Mouse (Mus musculus) midbrain, embryonic 14.5 days (tissue): ENCODE measurements at regions not wholly inside any gene's neighbourhood (a gene's known extent, or its start where the extent isn't known, plus 50 kb on each side); places are given as distances from the start of the nearest gene placed in this dataset.

Source experiments
- ATAC-seq: fragments of 200-750 bp; cut with Nextera tagmentation; 2 replicates; pipeline ENCODE4 v1.8.0; 2017; ENCODE audit warnings: moderate number of reproducible peaks, moderate library complexity; ENCODE audit not compliant: low FRiP score, low TSS enrichment
- DNase-seq: peaks from one replicate; pipeline ENCODE4 v3.0.0-alpha.2; 2015
- H3K27ac ChIP-seq: fragments of 300-500 bp; sonication (generic); replicated peaks from 2 replicates; pipeline ENCODE4 v1.5.1; 2014; ENCODE audit warnings: mild to moderate bottlenecking, low read depth, low read length, moderate library complexity
- H3K27me3 ChIP-seq: fragments of 300-500 bp; sonication (generic); 2 replicates; pipeline ENCODE4 v1.6.1; 2014; ENCODE audit warnings: low read length, control low read depth, mixed read lengths; ENCODE audit not compliant: control insufficient read depth, insufficient read depth
- H3K36me3 ChIP-seq: fragments of 300-500 bp; sonication (generic); 2 replicates; pipeline ENCODE4 v1.6.1; 2014; ENCODE audit warnings: low read length, control low read depth; ENCODE audit not compliant: control insufficient read depth, insufficient read depth
- H3K4me1 ChIP-seq: fragments of 300-500 bp; sonication (generic); 2 replicates; pipeline ENCODE4 v1.6.1; 2014; ENCODE audit warnings: mild to moderate bottlenecking, antibody characterized with exemption, low read length, control low read depth; ENCODE audit not compliant: control insufficient read depth, insufficient read depth
- H3K4me2 ChIP-seq: fragments of 300-500 bp; sonication (generic); 2 replicates; pipeline ENCODE4 v1.6.1; 2014; ENCODE audit warnings: mild to moderate bottlenecking, low read length, moderate library complexity
- H3K4me3 ChIP-seq: fragments of 300-500 bp; sonication (generic); replicated peaks from 2 replicates; pipeline ENCODE4 v1.5.1; 2014; ENCODE audit warnings: low read depth, low read length
- H3K9ac ChIP-seq: fragments of 300-500 bp; sonication (generic); replicated peaks from 2 replicates; pipeline ENCODE4 v1.6.1; 2014; ENCODE audit warnings: mild to moderate bottlenecking, low read length, moderate library complexity
- H3K9me3 ChIP-seq: fragments of 300-500 bp; sonication (generic); 2 replicates; pipeline ENCODE4 v1.6.1; 2016; ENCODE audit warnings: low read length, control low read depth, mixed read lengths; ENCODE audit not compliant: control insufficient read depth
- WGBS: fragments of 180-500 bp; shearing (Covaris S2); extraction: QIAGEN DNeasy Blood & Tissue Kit; methylation state at CpG from one replicate; pipeline ENCODE4 v1.1.7; 2014; 5-methylcytosine and 5-hydroxymethylcytosine counted together

- 3% methylated on average over 18 of the region's 18 CpGs for WGBS
- no peaks in the 10 kb centered on the region for H3K27me3 ChIP-seq
- H3K9me3 ChIP-seq: no peaks in the 10 kb centered on the region
- peak overlapping the region; percentile 67 for H3K27ac ChIP-seq
- DNase-seq: peak; percentile 67
- peak; percentile 78 for ATAC-seq
- no peaks in the 10 kb centered on the region for H3K36me3 ChIP-seq
- peak overlapping the region; percentile 27 for H3K4me3 ChIP-seq
- H3K4me1 ChIP-seq: peaks cover 5% of the 10 kb centered on the region; the same call in 1 of the 2 replicates
- no peak overlapping the region; the same call in 1 of the 2 replicates for H3K9ac ChIP-seq
- peak overlapping the region; percentile 58 for H3K4me2 ChIP-seq
These were observed 65.6 kb upstream of the Cep78 start for GRCm38 (mm10) chr19:16050220-16051055.

- Histone ChIP-seq H3K27me3 (no peaks in the 10 kb centered on the region), H3K27ac (peak overlapping the region; percentile 67; the same call in 1 of the 2 replicates), H3K4me3 (peak overlapping the region; percentile 27; the same call in 1 of the 2 replicates), H3K9me3 (no peaks in the 10 kb centered on the region), H3K9ac (no peak overlapping the region; the same call in 1 of the 2 replicates), H3K4me2 (peak overlapping the region; percentile 58), H3K4me1 (peaks cover 5% of the 10 kb centered on the region; the same call in 1 of the 2 replicates), H3K36me3 (no peaks in the 10 kb centered on the region)
- no peak for ATAC-seq
- 4% methylated on average over 3 of the region's 3 CpGs for WGBS
- DNase-seq: no peak
These were observed 64.9 kb upstream of the Cep78 start for GRCm38 (mm10) chr19:16049646-16050045.

GRCm38 (mm10) chr19:16046977-16047376, 62.2 kb upstream of the Cep78 start:
- Histone ChIP-seq H3K9ac (no peak overlapping the region), H3K4me1 (peaks cover 5% of the 10 kb centered on the region; the same call in 1 of the 2 replicates), H3K36me3 (no peaks in the 10 kb centered on the region), H3K4me2 (no peak overlapping the region), H3K9me3 (no peaks in the 10 kb centered on the region), H3K27ac (no peak overlapping the region), H3K27me3 (no peaks in the 10 kb centered on the region), H3K4me3 (no peak overlapping the region)
- 87% methylated on average over 7 of the region's 7 CpGs for WGBS
- DNase-seq (no peak), ATAC-seq (no peak)

GRCm38 (mm10) chr19:16045261-16045660, 60.5 kb upstream of the Cep78 start:
- ATAC-seq: no peak
- Histone ChIP-seq H3K4me2 (no peak overlapping the region), H3K36me3 (no peaks in the 10 kb centered on the region), H3K9ac (no peak overlapping the region), H3K27me3 (no peaks in the 10 kb centered on the region), H3K4me1 (peaks cover 2% of the 10 kb centered on the region; the same call in 1 of the 2 replicates), H3K27ac (no peak overlapping the region), H3K9me3 (no peaks in the 10 kb centered on the region), H3K4me3 (no peak overlapping the region)
- no peak for DNase-seq
- 88% methylated on average over 3 of the region's 3 CpGs for WGBS

GRCm38 (mm10) chr19:16044169-16044568, 59.4 kb upstream of the Cep78 start:
- ATAC-seq (no peak), DNase-seq (no peak)
- WGBS: 87% methylated on average over 5 of the region's 5 CpGs
- Histone ChIP-seq H3K4me1 (no peaks in the 10 kb centered on the region), H3K27ac (no peak overlapping the region), H3K27me3 (no peaks in the 10 kb centered on the region), H3K9ac (no peak overlapping the region), H3K4me3 (no peak overlapping the region), H3K36me3 (no peaks in the 10 kb centered on the region), H3K4me2 (no peak overlapping the region), H3K9me3 (no peaks in the 10 kb centered on the region)

GRCm38 (mm10) chr19:16043007-16043406, 58.2 kb upstream of the Cep78 start:
- 91% methylated on average over 7 of the region's 7 CpGs for WGBS
- no peak overlapping the region for H3K27ac ChIP-seq
- H3K36me3 ChIP-seq: no peaks in the 10 kb centered on the region
- no peak overlapping the region for H3K9ac ChIP-seq
- H3K9me3 ChIP-seq: no peaks in the 10 kb centered on the region
- no peaks in the 10 kb centered on the region for H3K27me3 ChIP-seq
- H3K4me3 ChIP-seq: no peak overlapping the region
- no peak for ATAC-seq
- DNase-seq: no peak
- H3K4me2 ChIP-seq: no peak overlapping the region
- H3K4me1 ChIP-seq: no peaks in the 10 kb centered on the region

GRCm38 (mm10) chr19:16041891-16042290, 57.1 kb upstream of the Cep78 start:
- Histone ChIP-seq H3K9me3 (no peaks in the 10 kb centered on the region), H3K9ac (no peak overlapping the region), H3K27ac (no peak overlapping the region), H3K4me2 (no peak overlapping the region), H3K4me3 (no peak overlapping the region), H3K27me3 (no peaks in the 10 kb centered on the region), H3K4me1 (no peaks in the 10 kb centered on the region), H3K36me3 (no peaks in the 10 kb centered on the region)
- 84% methylated on average over 5 of the region's 5 CpGs for WGBS
- ATAC-seq: no peak
- no peak for DNase-seq

GRCm38 (mm10) chr19:16037806-16038205, 53.0 kb upstream of the Cep78 start:
- no peak overlapping the region for H3K4me2 ChIP-seq
- H3K27me3 ChIP-seq: no peaks in the 10 kb centered on the region
- H3K4me3 ChIP-seq: no peak overlapping the region
- H3K9ac ChIP-seq: no peak overlapping the region
- H3K27ac ChIP-seq: no peak overlapping the region
- no peaks in the 10 kb centered on the region for H3K36me3 ChIP-seq
- ATAC-seq (no peak), DNase-seq (no peak)
- no peaks in the 10 kb centered on the region for H3K9me3 ChIP-seq
- WGBS: 92% methylated on average over 12 of the region's 12 CpGs
- H3K4me1 ChIP-seq: no peaks in the 10 kb centered on the region
